Mouse (Mus musculus) layer of hippocampus, postnatal 14 days (tissue): ENCODE measurements at regions not wholly inside any gene's neighbourhood (a gene's known extent, or its start where the extent isn't known, plus 50 kb on each side); places are given as distances from the start of the nearest gene placed in this dataset.

Source experiments
- DNase-seq, 2 experiments: peaks; one replicate each; pipeline ENCODE4 v3.0.0; 2021 to 2022; ENCODE audit warnings: low spot score in 2 of 2, mixed read lengths in 1 of 2

- DNase-seq, result peak in 1 of 2 experiments; percentile 13
Measured at GRCm38 (mm10) chr13:83988517-83988916, 233.6 kb upstream of the Tmem161b start.

GRCm38 (mm10) chr13:83997599-83998369 lies 224.3 kb upstream of the Tmem161b start:
- peak in 1 of 2 experiments; percentile 18 for DNase-seq

GRCm38 (mm10) chr13:84021771-84022170 lies 200.3 kb upstream of the Tmem161b start:
- DNase-seq, result no peak

GRCm38 (mm10) chr13:84023021-84023420 lies 199.1 kb upstream of the Tmem161b start:
- DNase-seq, result no peak

- DNase-seq, result no peak
Measured at GRCm38 (mm10) chr13:84023637-84024036, 198.5 kb upstream of the Tmem161b start.

- DNase-seq, result no peak
Measured at GRCm38 (mm10) chr13:84025348-84025747, 196.7 kb upstream of the Tmem161b start.

GRCm38 (mm10) chr13:84047736-84048135 lies 174.4 kb upstream of the Tmem161b start:
- no peak for DNase-seq

- no peak for DNase-seq
Measured at GRCm38 (mm10) chr13:84052221-84052620, 169.9 kb upstream of the Tmem161b start.

- DNase-seq, result no peak
Measured at GRCm38 (mm10) chr13:84054956-84055355, 167.1 kb upstream of the Tmem161b start.

GRCm38 (mm10) chr13:84055576-84055975 lies 166.5 kb upstream of the Tmem161b start:
- no peak for DNase-seq

- no peak for DNase-seq
Measured at GRCm38 (mm10) chr13:84056451-84056850, 165.6 kb upstream of the Tmem161b start.

- DNase-seq, result peak in 1 of 2 experiments; percentile 59
Measured at GRCm38 (mm10) chr13:84056998-84057397, 165.1 kb upstream of the Tmem161b start.

GRCm38 (mm10) chr13:84057456-84057855 lies 164.6 kb upstream of the Tmem161b start:
- no peak for DNase-seq

- DNase-seq, result peak in 1 of 2 experiments; percentile 55
Measured at GRCm38 (mm10) chr13:84058251-84058650, 163.8 kb upstream of the Tmem161b start.

- DNase-seq, result peak; percentile 78 to 84
Measured at GRCm38 (mm10) chr13:84059031-84059651, 163.0 kb upstream of the Tmem161b start.

- no peak for DNase-seq
Measured at GRCm38 (mm10) chr13:84059661-84060452, 162.2 kb upstream of the Tmem161b start.

- no peak for DNase-seq
Measured at GRCm38 (mm10) chr13:84060453-84060834, 161.7 kb upstream of the Tmem161b start.

- DNase-seq, result no peak
Measured at GRCm38 (mm10) chr13:84060906-84061305, 161.2 kb upstream of the Tmem161b start.

GRCm38 (mm10) chr13:84061820-84062480 lies 160.1 kb upstream of the Tmem161b start:
- DNase-seq, result no peak

GRCm38 (mm10) chr13:84062616-84063015 lies 159.5 kb upstream of the Tmem161b start:
- peak in 1 of 2 experiments; percentile 54 for DNase-seq

GRCm38 (mm10) chr13:84063406-84063805 lies 158.7 kb upstream of the Tmem161b start:
- DNase-seq, result no peak
